Mouse (Mus musculus) cerebellum, adult 2 months (tissue): ENCODE data around the gene Rims3.

Source experiments
- CTCF ChIP-seq: fragments of 200-500 bp; IDR thresholded peaks from 2 replicates; pipeline ENCODE4 v1.5.1; 2011; ENCODE audit warnings: low read depth, mild to moderate bottlenecking, control low read depth, low read length, moderate library complexity, borderline replicate concordance; ENCODE audit not compliant: insufficient read depth
- POLR2A ChIP-seq: fragments of 200-500 bp; IDR thresholded peaks from 2 replicates; pipeline ENCODE4 v1.6.1; 2011; ENCODE audit warnings: low read length, control low read depth, borderline replicate concordance; ENCODE audit not compliant: insufficient read depth

DNA sequence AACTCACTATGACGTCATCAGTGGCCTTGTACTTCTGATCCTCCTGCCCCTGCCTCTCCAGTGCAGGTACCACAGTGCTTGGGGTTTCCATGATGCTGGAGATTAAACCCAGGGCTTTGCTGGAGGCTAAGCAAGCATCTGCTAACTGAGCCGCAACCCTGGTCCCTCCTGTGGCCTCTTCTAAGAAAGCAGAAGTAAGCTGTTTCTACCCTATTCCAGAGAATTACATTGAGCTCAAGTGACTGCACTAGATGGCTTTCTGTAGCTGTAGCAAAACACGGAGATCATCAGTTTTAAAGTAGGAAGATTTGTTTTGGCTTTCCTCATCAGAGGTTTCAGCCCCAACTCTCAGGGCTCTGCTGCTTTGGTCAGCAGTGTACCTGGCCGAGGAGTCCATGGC lies 59.9 kb downstream of the Rims3 start:
- no peak for TF ChIP-seq CTCF
- no peak for TF ChIP-seq POLR2A
